Mouse (Mus musculus) ovary, postnatal 14 days (tissue): ENCODE measurements around the gene Wdr34.
A peak's percentile ranks its signal among the peaks of the same experiment; 100 is the strongest.

Experiments
- DNase-seq: peaks from one replicate; pipeline ENCODE4 v3.0.0; 2022; ENCODE audit warnings: low spot score

Gene Wdr34

DNA sequence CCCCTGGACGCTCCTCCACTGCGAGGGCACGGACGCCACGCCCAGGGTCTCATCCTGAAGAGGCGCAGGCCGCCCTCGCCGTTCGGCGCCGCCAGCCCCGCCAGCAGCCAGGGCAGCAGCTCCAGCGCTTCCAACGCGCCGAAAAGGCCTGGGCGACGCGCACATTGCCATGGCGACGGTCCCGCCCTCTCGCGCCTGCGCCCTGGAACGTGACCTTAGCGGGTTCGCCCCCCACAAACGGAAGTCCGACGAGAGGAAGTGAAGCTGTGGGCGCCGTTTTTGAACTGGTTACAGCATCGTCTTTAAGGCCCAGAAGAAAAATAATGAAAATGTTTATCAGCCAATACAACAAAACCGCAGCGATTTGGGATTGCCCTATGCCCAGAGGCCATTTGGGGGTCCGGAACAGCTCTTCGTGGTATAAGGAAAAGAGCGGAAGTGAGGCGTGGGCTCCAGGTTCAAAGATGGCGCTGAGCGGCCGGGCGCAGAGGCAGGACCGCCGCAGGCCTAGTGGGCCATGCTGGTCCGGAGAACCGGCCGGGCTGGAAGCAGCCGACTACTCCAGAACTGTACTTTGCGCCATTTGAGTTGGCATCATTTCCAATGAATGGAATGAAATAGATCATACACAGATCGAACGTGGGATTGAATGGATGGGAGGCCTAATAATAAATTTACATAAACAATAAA lies at the start of gene Wdr34:
Gene Wdr34 (minus strand): TSS at position 183 of the 690 bp plus-strand sequence.
- DNase-seq = peak; percentile 98

DNA sequence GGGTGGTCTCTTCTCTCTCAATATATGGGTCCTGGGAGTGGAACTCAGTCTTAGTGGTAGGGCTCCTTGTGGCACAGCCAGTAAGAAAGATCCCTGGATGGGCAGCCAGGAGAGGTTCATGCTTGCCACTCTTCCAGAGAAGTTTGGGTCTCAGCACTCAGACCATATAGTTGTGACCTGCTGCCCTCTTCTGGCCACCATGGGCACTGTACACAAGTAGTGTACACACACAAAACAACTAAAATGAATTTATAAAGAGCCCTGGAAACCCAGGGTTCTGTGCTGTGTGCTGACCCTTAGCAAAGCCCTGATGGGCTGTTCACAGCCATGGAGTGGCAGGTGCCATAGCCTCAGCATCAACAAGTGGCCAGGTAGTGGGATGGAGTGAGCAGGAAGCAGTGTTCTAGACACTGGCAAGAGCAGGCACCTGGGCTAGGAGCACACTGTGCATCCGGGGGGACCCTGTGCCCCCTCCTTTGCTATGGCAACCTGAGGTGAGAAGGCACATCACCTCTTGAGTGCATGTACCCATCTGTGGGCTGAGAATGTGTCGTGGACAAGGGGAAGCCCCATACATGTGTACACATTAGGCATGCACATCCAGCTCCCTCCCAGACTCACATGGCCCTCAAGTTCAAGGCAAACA lies 47.3 kb upstream of the Wdr34 start:
- peak; percentile 45 for DNase-seq

DNA sequence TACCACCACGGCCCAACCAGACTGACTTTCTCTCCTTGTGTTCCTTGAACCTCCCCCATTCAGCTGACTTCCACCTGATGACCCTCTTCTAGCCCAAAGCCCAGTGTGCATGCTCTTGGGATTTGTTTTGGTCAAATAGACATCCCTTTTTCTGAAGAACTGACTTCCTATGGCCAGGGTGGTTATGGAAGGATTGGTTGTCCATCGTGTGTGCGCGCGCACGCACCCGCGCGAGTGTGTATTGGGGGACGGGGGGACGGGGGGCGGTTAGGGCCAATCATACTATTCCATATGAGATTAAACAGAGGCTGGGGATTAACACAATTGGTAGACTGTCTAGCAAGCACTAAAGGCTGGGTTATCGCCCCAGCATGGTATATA lies 45.5 kb upstream of the Wdr34 start:
- no peak for DNase-seq

DNA sequence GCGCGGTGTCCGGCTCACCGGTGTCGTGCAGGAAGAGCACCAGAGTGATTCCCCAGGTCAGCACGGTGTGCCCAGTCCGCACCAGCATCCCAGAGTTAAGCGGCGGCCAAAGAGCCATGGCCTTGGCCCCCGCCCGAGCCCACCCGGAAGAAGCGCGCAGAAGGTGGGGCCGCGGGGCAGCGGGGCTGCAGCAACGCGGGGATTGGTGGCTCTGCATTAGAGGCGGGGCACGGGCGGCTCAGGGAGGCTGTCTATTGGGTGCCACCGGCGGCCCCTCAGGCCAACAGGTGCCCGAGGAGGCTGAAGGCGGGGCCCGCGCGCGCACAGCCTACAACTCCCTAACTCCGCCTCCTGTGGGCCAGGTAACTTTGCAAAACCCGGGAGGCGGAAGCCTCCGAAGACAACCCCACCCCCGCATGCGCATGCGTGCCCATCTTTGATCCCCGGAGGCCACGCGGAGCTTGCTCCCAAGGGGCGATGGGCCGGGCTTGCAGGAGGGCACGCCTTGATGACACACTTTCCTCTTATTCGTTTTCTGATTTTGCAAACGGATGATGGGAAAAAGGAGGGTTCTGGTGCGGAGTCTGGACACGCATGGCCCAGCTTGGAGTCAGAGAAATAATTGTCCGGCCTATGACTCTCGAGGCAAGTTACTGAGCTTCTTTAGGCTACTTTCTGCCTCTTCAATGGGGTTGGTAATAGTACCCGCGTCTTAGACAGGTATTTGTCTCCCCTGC lies 45.0 kb upstream of the Wdr34 start, which contains the start of gene Zdhhc12:
Gene Zdhhc12 (minus strand): TSS at position 178 of the 737 bp plus-strand sequence.
- DNase-seq = peak; percentile 86

DNA sequence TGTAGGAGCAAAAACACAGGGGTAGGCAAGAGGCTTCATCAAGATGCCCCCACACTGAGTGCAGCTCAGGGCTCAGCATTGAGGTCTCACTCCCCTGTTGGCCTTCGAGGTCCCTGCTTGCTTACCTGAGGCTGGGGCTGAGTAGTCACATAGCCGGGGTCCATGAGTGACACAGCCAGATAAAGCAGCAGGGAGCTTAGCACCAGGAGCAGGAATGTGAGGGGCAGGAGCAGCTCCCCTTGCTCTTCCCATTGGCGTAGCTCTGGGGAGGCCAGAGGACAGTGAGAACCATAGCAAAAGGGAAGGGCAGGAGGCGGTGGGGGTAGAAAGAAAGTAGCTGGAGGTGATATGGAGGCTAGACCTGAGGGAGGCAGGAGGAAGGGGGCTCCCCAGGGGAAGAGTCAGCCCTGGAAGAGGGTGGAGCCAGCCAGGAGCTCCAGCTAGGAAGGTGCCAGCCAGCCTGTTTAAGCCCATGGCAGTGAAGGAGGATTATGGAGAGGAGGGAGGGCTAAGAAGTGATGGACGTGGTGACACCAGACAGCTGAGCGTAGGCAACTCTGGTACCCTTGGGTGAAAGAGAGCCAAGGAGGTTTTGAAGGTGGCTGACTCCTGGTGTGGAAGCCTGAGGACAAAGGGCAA lies 43.7 kb upstream of the Wdr34 start:
- no peak for DNase-seq

DNA sequence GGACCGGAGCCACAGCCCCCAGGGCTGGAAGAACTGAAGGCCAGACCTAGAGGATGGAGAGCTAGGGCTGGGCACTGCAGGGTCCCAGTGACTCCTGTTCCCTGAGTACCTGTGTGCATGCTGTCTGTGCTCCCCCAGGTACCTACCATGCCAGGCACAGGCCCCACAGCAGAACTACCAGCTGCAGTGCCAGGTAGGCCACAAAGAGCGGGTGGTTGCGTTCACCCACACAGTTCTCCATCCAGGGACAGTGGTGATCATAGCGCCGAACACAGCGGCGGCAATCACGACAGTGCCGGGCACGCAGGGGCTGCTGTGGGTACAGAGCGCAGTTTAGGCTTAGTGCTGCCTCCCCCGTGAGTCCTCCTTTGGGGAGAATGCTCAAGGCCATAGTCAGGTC lies 42.8 kb upstream of the Wdr34 start:
- DNase-seq = no peak

DNA sequence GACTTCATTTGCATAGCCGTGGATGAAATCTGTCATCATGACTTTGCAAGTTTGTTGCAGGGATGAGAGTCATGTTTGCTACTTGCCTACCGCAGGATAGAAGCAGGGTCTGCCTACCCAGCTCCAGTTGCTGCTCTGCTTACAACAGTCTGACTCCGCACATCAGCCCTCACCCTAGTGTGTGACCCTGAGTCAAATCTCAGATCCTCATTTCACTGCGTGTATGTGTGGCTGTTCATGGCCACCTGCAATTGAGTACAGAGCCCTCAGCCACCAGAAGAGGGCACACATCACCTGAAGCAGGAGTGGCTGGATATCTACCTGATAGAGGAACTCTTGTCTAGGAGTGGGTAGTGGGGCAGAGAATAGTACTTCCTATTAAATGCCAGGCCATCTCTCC lies 38.6 kb upstream of the Wdr34 start:
- DNase-seq = no peak

DNA sequence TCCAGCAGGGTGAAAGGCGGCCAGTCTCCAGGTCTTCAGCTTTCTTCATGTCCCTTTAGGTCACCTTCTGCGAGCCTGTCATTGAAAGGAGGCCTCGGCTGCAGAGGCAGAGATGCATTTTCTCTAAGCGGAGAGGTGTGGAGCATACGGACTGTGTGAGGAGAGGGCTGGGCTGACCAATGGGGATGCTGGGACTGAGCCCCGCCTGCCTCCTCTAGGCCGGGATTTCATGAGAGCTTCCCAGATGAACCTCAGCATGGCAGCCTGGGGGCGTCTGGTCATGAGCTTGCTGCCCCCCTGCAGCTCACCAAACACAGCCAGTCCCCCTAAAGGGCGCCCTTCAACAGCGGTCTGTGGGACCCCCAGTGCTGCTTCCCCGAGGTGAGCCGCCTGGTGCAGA lies 36.0 kb upstream of the Wdr34 start:
- DNase-seq = no peak

DNA sequence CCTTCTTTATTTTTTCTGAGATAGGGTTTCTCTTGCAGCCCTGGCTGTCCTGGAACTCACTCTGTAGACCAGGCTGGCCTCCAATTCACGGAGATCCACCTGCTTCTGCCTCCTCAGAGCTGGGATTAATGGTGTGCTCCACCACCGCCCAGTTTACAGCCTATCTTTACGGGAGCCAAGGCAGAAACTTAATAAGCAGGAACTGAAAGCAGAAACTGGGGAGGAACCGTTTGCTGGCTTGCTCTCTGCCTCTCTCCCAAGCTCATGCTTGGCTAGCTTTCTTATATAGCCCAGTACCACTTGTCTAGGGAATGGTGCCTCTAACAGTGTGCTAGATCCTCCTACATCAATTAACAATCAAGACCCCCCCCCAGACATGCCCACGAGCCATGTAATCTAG lies 35.4 kb upstream of the Wdr34 start:
- DNase-seq = no peak

DNA sequence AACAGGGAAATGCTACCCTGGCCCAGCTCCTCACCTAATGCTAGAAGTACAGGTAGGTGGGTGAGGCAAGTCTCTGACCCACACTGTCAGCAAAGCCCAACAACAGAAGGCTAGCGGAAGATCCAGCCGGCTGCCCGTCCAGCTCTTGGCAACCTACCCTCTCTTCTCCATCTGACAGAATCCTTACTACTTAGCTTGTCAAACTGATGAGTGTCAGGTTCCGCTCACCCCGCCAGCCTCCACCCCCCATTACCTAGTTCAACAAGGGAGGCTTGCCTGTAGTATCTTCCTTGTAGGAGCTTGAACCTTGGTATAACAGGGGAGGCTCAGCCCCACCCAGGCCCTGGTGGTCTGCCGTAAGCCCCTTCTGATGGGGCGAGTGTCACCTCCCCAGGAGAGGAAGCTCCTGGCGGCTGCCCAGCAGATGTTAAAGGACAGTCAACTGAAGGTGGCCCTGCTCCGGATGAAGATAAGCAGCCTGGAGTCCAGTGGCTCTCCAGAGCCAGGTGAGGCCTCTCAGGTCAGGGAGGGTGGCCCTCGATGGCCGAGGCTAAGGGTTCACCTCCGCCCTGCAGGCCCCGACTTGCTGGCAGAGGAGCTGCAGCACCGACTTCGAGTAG lies 31.6 kb upstream of the Wdr34 start:
- no peak for DNase-seq

DNA sequence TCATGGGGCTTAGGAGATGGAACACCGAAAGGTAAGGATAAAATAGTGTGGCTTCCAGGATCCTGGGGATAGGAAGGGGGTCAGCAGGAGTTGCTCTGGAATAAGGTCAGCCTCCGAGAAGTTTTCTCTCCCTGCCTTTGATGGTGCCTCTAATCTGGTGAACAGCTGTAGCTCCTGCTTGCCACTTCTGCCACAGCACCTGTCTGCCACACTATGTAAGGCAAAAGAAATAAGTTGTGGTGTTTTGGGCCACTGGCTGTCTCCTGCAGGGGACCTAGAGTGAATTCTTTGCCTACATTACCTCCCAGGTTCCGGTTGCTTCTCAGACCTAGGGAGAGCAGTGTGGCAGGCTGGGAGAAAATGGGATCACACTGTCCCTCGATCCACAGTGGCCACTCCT lies 30.1 kb upstream of the Wdr34 start:
- DNase-seq = no peak

DNA sequence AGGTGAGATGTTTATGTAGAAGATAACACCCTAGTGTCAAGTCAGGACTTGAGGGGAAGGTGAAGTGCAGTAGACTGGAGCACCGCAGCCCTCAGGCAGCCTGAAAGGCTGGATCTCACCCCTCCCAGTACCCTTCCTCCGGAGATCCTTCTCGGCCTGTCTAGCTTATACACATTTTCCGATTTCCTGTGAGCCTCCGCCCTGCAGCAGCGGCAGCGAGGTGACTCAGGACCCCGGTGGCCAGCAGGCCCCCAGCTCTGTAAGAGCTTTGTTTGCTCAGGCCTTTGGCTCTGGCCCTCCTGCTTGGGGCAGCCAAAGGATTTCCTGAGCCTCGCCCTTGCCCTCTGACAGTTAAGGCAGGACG lies 29.6 kb upstream of the Wdr34 start:
- no peak for DNase-seq

DNA sequence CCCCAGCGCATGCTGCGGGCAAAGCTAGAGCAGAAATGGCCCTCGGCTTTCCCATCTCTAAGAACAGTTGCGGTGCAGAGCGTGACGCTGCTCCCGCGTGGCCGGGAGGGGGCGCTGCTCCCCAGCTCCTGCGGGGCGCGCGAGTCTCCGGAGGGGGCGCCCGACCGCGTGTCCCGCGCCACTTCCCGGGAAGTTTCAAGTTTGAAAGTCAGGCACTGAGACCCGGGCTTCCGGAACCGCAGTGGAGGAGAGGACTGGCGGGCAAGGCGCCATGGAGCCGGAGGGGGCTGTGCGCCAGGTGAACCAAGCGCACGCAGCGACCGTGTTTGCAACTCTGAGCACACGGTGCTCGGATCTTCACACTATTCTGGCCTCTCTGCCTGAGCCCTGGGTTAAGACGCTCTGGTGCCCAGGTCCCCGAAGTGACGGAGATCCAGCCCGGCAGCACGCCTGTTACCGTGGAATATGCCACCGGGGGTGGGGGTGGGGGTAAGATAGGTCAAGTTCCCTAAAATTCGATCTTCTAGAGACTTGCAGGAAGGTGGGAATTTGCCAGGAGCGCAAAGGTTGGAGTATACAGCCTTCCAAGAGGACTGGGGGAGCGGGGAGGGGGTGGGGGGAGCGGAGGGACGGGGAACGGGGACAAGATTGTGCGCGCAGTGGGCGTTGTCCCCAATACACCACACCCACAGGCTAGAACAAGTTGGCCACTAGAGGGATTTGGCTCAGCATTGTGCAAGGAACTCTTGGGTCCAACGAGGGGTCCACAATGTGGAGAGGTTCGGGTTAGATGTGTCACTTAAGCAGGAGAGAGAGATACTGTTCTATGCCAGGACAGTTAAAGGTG lies 29.0 kb upstream of the Wdr34 start, which contains the start of gene Pkn3:
Gene Pkn3 (plus strand): TSS at position 183 of the 847 bp plus-strand sequence.
- DNase-seq = peak; percentile 88

DNA sequence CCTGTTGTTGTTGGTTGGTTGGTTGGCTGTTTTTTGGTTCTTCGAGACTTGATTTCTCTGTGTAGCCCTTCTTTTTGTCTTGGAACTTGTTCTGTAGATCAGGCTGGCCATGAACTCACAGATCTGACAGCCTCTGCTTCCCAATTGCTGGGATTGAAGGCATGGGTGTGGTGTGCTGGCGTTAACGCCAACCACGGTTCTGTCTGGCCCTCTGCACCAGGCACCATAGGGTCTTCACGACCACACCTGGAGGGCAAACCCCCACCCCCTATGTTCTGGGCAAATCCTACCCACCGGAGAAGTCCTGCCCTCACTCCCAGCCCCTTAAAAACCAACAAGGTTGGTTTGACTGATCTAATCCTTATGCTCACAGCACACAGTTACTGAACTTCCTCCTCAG lies 28.3 kb upstream of the Wdr34 start:
- DNase-seq = no peak

DNA sequence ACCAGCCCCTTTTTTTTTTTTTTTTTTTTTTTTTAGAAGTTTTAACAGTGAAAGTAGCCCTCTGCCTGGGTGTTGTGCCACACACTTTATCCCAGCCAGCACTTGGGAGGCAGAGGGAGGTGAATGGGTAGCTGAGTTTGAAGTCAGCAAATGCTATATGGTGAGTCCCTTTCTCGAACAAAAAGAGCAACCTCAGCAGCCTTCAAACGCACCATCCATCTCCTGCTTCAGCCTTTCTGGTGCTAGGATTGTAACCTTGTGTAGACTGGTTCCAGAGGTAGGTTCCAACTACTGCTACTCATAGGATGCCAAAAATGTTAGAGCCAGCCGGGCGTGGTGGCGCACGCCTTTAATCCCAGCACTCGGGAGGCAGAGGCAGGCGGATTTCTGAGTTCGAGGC lies 27.8 kb upstream of the Wdr34 start:
- DNase-seq = no peak

DNA sequence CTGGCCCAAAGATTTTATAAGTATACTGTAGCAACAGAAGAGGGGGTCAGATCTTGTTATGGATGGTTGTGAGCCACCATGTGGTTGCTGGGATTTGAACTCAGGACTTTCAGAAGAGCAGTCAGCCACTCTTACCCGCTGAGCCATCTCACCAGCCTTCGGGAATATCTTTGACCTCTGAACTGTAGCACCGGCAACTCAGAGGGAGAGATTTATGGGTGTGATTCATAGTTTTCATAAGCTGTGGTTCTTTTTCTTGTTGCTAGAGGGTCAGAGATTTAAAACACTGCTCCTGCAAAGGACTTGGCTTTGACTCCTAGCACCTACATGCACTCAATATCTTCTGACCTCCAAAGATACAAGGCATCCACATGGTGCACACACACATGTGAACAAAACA lies 26.9 kb upstream of the Wdr34 start:
- no peak for DNase-seq

DNA sequence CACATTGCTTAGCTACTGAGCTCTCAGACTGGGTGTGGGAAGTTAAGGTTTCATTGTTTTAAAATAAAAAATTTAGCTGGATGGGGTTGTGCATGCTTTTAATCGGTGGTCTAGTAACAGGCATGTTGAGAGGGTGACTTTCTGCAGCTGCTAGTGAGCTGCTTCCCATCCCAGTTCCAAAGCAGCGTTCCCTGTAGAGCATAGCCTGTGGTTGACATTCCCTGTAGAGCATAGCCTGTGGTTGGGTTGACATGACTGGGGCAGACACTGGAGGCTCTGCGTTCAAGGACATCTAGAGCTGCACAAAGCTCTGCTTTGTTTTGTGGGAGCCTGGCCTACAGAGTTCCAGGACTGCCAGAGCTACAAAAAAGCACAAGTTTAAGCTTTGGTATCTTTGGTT lies 24.6 kb upstream of the Wdr34 start:
- no peak for DNase-seq

DNA sequence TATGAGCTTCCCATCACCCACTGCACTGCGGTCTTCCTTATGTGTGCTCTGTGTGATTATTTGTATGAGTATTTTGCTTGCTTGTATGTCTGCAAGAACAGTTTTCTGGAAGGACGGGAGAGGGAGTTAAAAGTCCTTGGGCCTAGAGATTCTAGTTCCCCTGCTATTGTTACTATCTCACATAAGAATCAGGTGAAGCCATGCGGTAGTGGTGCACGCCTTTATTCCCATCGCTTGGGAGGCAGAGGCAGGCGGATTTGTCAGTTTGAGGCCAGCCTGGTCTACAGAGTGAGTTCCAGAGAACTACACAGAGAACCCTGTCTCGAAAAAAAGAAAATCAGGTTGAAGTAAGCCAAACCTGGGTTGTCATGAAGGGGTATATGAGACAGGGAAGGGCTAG lies 24.2 kb upstream of the Wdr34 start:
- DNase-seq = no peak

DNA sequence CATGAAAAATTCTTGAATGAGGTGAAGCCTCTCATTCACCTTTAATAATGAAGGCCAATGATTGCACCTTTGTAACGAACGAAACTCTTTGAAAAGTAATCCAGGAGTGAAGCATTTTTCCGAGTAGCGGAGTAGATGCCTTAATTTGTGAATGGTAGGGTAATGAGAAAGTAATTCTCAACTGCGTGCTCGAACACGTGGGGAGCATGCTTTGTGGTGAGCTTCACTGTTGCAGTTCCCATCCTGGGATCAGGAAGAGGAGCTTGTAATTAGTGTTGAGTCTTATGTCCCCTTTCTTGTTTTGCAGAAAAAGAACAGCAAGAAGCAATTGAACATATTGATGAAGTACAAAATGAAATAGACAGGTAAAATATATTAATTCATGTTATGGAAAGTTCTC lies 19.3 kb upstream of the Wdr34 start:
- no peak for DNase-seq

DNA sequence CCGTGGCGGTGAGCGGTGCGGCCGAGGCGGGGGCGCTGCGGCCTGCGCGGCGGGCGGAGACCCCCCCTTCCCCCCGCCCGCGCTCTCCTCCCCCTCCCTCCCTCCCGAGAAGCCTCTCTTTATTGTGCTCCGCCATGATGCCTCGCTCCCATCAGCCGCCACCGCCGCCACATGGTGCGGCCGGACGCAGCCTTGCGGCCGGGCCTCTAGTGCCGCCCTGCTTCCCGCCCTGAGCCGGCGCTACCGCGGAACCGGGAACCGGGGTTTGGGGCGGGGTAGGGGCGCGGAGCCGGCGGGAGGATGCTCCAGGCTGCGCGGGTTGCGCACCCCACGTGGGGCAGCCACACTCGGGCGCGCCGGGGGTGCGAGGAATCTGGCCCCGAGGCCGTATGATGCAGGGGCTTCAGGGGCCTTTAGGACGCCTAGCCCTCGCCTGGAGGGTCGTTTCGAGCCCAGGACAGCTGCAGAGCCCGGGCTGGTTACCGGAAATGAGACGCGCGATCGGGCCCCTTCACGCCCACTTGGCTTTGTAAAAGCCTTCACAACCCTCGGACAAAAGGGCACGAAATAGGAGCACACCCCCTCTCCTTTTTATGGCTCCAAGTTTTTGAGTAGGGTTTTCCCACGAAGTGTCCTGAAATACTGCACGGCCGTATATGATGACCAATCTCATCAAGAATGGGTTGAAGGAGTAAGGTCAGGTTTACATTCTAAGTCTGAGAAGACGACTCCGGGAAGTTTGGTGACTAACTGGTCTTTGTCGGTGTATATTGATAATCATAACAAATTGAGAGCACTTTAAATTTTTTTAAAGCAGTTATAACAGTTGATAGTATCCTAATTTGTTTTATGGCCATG lies 18.6 kb upstream of the Wdr34 start:
- peak; percentile 37 for DNase-seq
